Mouse (Mus musculus): ENCODE results near the gene Atp1a1. TPM values are rescaled to one million over a fixed set of nuclear protein-coding genes. Genes with fewer than 3 reads are reported as not detected.

The Atp1a1 gene
- polyA plus RNA-seq, 1 experiment from 2014 or later, result 89.9 TPM

- H3K4me1 ChIP-seq (replicated peaks; ENCODE audit: control insufficient read depth, insufficient read depth, low read length), result no peaks in the 10 kb centered on the region
- 78% methylated on average over 4 of the region's 4 CpGs for WGBS
- ATAC-seq (ENCODE audit: low FRiP score) (no peak), DNase-seq (ENCODE audit: low spot score) (no peak)
- no peak overlapping the region for H3K27ac ChIP-seq (ENCODE audit: low read depth, low read length)
- H3K9ac ChIP-seq (ENCODE audit: low read depth, low read length), result no peak overlapping the region
- H3K9me3 ChIP-seq (ENCODE audit: control insufficient read depth, low read length), result no peaks in the 10 kb centered on the region
- H3K4me3 ChIP-seq (ENCODE audit: low read depth, low read length), result no peak overlapping the region
- H3K36me3 ChIP-seq (ENCODE audit: control insufficient read depth, insufficient read depth, low read length), result no peaks in the 10 kb centered on the region
- no peak overlapping the region for H3K4me2 ChIP-seq (replicated peaks; ENCODE audit: low read depth, low read length)
- no peaks in the 10 kb centered on the region for H3K27me3 ChIP-seq (ENCODE audit: control insufficient read depth, insufficient read depth, low read length)
These were observed 14.0 kb upstream of the Atp1a1 start for GRCm38 (mm10) chr3:101618505-101618904.

- Histone ChIP-seq H3K4me1 (replicated peaks; ENCODE audit: control insufficient read depth, insufficient read depth, low read length) (no peaks in the 10 kb centered on the region), H3K27ac (ENCODE audit: low read depth, low read length) (no peak overlapping the region), H3K4me3 (ENCODE audit: low read depth, low read length) (no peak overlapping the region), H3K9me3 (ENCODE audit: control insufficient read depth, low read length) (no peaks in the 10 kb centered on the region), H3K9ac (ENCODE audit: low read depth, low read length) (no peak overlapping the region), H3K36me3 (ENCODE audit: control insufficient read depth, insufficient read depth, low read length) (no peaks in the 10 kb centered on the region), H3K4me2 (replicated peaks; ENCODE audit: low read depth, low read length) (no peak overlapping the region), H3K27me3 (ENCODE audit: control insufficient read depth, insufficient read depth, low read length) (no peaks in the 10 kb centered on the region)
- 89% methylated on average over 8 of the region's 8 CpGs for WGBS
- DNase-seq (ENCODE audit: low spot score) (no peak), ATAC-seq (ENCODE audit: low FRiP score) (no peak)
These were observed 13.0 kb upstream of the Atp1a1 start for GRCm38 (mm10) chr3:101617451-101617850.

GRCm38 (mm10) chr3:101617007-101617406, 12.5 kb upstream of the Atp1a1 start:
- H3K36me3 ChIP-seq (ENCODE audit: control insufficient read depth, insufficient read depth, low read length), result no peaks in the 10 kb centered on the region
- no peaks in the 10 kb centered on the region for H3K9me3 ChIP-seq (ENCODE audit: control insufficient read depth, low read length)
- no peak overlapping the region for H3K27ac ChIP-seq (ENCODE audit: low read depth, low read length)
- H3K4me1 ChIP-seq (replicated peaks; ENCODE audit: control insufficient read depth, insufficient read depth, low read length), result no peaks in the 10 kb centered on the region
- no peaks in the 10 kb centered on the region for H3K27me3 ChIP-seq (ENCODE audit: control insufficient read depth, insufficient read depth, low read length)
- no peak for DNase-seq (ENCODE audit: low spot score)
- no peak overlapping the region for H3K4me2 ChIP-seq (replicated peaks; ENCODE audit: low read depth, low read length)
- no peak overlapping the region for H3K4me3 ChIP-seq (ENCODE audit: low read depth, low read length)
- ATAC-seq (ENCODE audit: low FRiP score), result no peak
- no peak overlapping the region for H3K9ac ChIP-seq (ENCODE audit: low read depth, low read length)

GRCm38 (mm10) chr3:101615856-101616255, 11.4 kb upstream of the Atp1a1 start:
- H3K4me2 ChIP-seq (replicated peaks; ENCODE audit: low read depth, low read length), result no peak overlapping the region

GRCm38 (mm10) chr3:101611813-101612491, 7.5 kb upstream of the Atp1a1 start:
- DNase-seq (ENCODE audit: low spot score) (no peak), ATAC-seq (ENCODE audit: low FRiP score) (no peak)
- Histone ChIP-seq H3K36me3 (ENCODE audit: control insufficient read depth, insufficient read depth, low read length) (no peaks in the 10 kb centered on the region), H3K9me3 (ENCODE audit: control insufficient read depth, low read length) (no peaks in the 10 kb centered on the region), H3K27me3 (ENCODE audit: control insufficient read depth, insufficient read depth, low read length) (no peaks in the 10 kb centered on the region), H3K27ac (ENCODE audit: low read depth, low read length) (no peak overlapping the region), H3K4me2 (replicated peaks; ENCODE audit: low read depth, low read length) (no peak overlapping the region), H3K4me3 (ENCODE audit: low read depth, low read length) (no peak overlapping the region), H3K4me1 (replicated peaks; ENCODE audit: control insufficient read depth, insufficient read depth, low read length) (no peaks in the 10 kb centered on the region), H3K9ac (ENCODE audit: low read depth, low read length) (no peak overlapping the region)
- WGBS, result 66% methylated on average over 10 of the region's 10 CpGs

More at GRCm38 (mm10) chr3:101615856-101616255, 11.4 kb upstream of the Atp1a1 start:
- ATAC-seq (ENCODE audit: low FRiP score) (no peak), DNase-seq (ENCODE audit: low spot score) (no peak)
- no peak overlapping the region for H3K4me3 ChIP-seq (ENCODE audit: low read depth, low read length)
- H3K36me3 ChIP-seq (ENCODE audit: control insufficient read depth, insufficient read depth, low read length), result no peaks in the 10 kb centered on the region
- no peak overlapping the region for H3K9ac ChIP-seq (ENCODE audit: low read depth, low read length)
- H3K27ac ChIP-seq (ENCODE audit: low read depth, low read length), result no peak overlapping the region
- 89% methylated on average over 6 of the region's 6 CpGs for WGBS
- no peaks in the 10 kb centered on the region for H3K27me3 ChIP-seq (ENCODE audit: control insufficient read depth, insufficient read depth, low read length)
- no peaks in the 10 kb centered on the region for H3K9me3 ChIP-seq (ENCODE audit: control insufficient read depth, low read length)
- H3K4me1 ChIP-seq (replicated peaks; ENCODE audit: control insufficient read depth, insufficient read depth, low read length), result no peaks in the 10 kb centered on the region

GRCm38 (mm10) chr3:101611012-101611812, 6.7 kb upstream of the Atp1a1 start:
- 73% methylated on average over 8 of the region's 8 CpGs for WGBS

GRCm38 (mm10) chr3:101609302-101609701, 4.8 kb upstream of the Atp1a1 start:
- no peak overlapping the region for H3K4me3 ChIP-seq (ENCODE audit: low read depth, low read length)
- no peaks in the 10 kb centered on the region for H3K27me3 ChIP-seq (ENCODE audit: control insufficient read depth, insufficient read depth, low read length)
- DNase-seq (ENCODE audit: low spot score), result no peak
- no peaks in the 10 kb centered on the region for H3K4me1 ChIP-seq (replicated peaks; ENCODE audit: control insufficient read depth, insufficient read depth, low read length)
- no peaks in the 10 kb centered on the region for H3K9me3 ChIP-seq (ENCODE audit: control insufficient read depth, low read length)
- WGBS, result 90% methylated on average over 5 of the region's 5 CpGs
- no peak overlapping the region for H3K9ac ChIP-seq (ENCODE audit: low read depth, low read length)
- no peak overlapping the region for H3K27ac ChIP-seq (ENCODE audit: low read depth, low read length)
- no peak overlapping the region for H3K4me2 ChIP-seq (replicated peaks; ENCODE audit: low read depth, low read length)
- no peaks in the 10 kb centered on the region for H3K36me3 ChIP-seq (ENCODE audit: control insufficient read depth, insufficient read depth, low read length)
- ATAC-seq (ENCODE audit: low FRiP score), result no peak

More at GRCm38 (mm10) chr3:101611012-101611812, 6.7 kb upstream of the Atp1a1 start:
- Histone ChIP-seq H3K27ac (ENCODE audit: low read depth, low read length) (no peak overlapping the region), H3K9ac (ENCODE audit: low read depth, low read length) (no peak overlapping the region), H3K4me2 (replicated peaks; ENCODE audit: low read depth, low read length) (no peak overlapping the region), H3K4me1 (replicated peaks; ENCODE audit: control insufficient read depth, insufficient read depth, low read length) (no peaks in the 10 kb centered on the region), H3K27me3 (ENCODE audit: control insufficient read depth, insufficient read depth, low read length) (no peaks in the 10 kb centered on the region), H3K4me3 (ENCODE audit: low read depth, low read length) (no peak overlapping the region), H3K9me3 (ENCODE audit: control insufficient read depth, low read length) (no peaks in the 10 kb centered on the region), H3K36me3 (ENCODE audit: control insufficient read depth, insufficient read depth, low read length) (no peaks in the 10 kb centered on the region)
- ATAC-seq (ENCODE audit: low FRiP score) (no peak), DNase-seq (ENCODE audit: low spot score) (no peak)

- Histone ChIP-seq H3K4me1 (replicated peaks; ENCODE audit: control insufficient read depth, insufficient read depth, low read length) (no peaks in the 10 kb centered on the region), H3K9me3 (ENCODE audit: control insufficient read depth, low read length) (no peaks in the 10 kb centered on the region), H3K36me3 (ENCODE audit: control insufficient read depth, insufficient read depth, low read length) (no peaks in the 10 kb centered on the region), H3K4me3 (ENCODE audit: low read depth, low read length) (no peak overlapping the region), H3K27me3 (ENCODE audit: control insufficient read depth, insufficient read depth, low read length) (no peaks in the 10 kb centered on the region), H3K27ac (ENCODE audit: low read depth, low read length) (no peak overlapping the region), H3K9ac (ENCODE audit: low read depth, low read length) (no peak overlapping the region), H3K4me2 (replicated peaks; ENCODE audit: low read depth, low read length) (no peak overlapping the region)
- no peak for ATAC-seq (ENCODE audit: low FRiP score)
- 87% methylated on average over 7 of the region's 7 CpGs for WGBS
- no peak for DNase-seq (ENCODE audit: low spot score)
These were observed 2.5 kb upstream of the Atp1a1 start for GRCm38 (mm10) chr3:101606861-101607455.
